Mouse (Mus musculus) liver, adult 2 months (tissue): ENCODE data around the gene Tmem179. TPM values are rescaled to one million over a fixed set of nuclear protein-coding genes. Genes with fewer than 3 reads are reported as not detected.

Source experiments
- DNase-seq: peaks from one replicate; pipeline ENCODE4 v3.0.0-alpha.2; 2011; ENCODE audit warnings: low read depth, low spot score; ENCODE audit errors: extremely low read depth
- H3K27ac ChIP-seq: fragments of 200-500 bp; replicated peaks from 2 replicates; pipeline ENCODE4 v1.5.1; 2012; ENCODE audit warnings: low read depth, mild to moderate bottlenecking, control low read depth, inconsistent platforms, low read length; ENCODE audit not compliant: insufficient read depth
- H3K27me3 ChIP-seq: fragments of 200-500 bp; 2 replicates; pipeline ENCODE4 v1.6.1; 2012; ENCODE audit warnings: mild to moderate bottlenecking, moderate library complexity, low read length, inconsistent platforms; ENCODE audit not compliant: control insufficient read depth, insufficient read depth
- H3K36me3 ChIP-seq: fragments of 200-500 bp; 2 replicates; pipeline ENCODE4 v1.6.1; 2012; ENCODE audit warnings: low read length, inconsistent platforms; ENCODE audit not compliant: control insufficient read depth, insufficient read depth
- H3K4me1 ChIP-seq: fragments of 200-500 bp; 2 replicates; pipeline ENCODE4 v1.6.1; 2011; ENCODE audit warnings: low read length; ENCODE audit not compliant: control insufficient read depth, insufficient read depth
- H3K4me3 ChIP-seq: fragments of 200-500 bp; 2 replicates; pipeline ENCODE4 v1.5.1; 2011; ENCODE audit warnings: low read depth, mild to moderate bottlenecking, control low read depth, low read length, moderate library complexity; ENCODE audit not compliant: insufficient read depth
- H3K79me2 ChIP-seq: fragments of 200-500 bp; 2 replicates; pipeline ENCODE4 v1.6.1; 2012; ENCODE audit warnings: inconsistent platforms, mild to moderate bottlenecking, low read length, moderate library complexity; ENCODE audit not compliant: control insufficient read depth, insufficient read depth
- H3K9ac ChIP-seq: fragments of 200-500 bp; 2 replicates; pipeline ENCODE4 v1.6.1; 2012; ENCODE audit warnings: low read depth, mild to moderate bottlenecking, control low read depth, inconsistent platforms, low read length
- CTCF ChIP-seq: fragments of 200-500 bp; IDR thresholded peaks from 2 replicates; pipeline ENCODE4 v1.5.1; 2011; ENCODE audit warnings: low read depth, low read length, control low read depth
- POLR2A ChIP-seq: fragments of 200-500 bp; IDR thresholded peaks from 2 replicates; pipeline ENCODE4 v1.6.1; 2011; ENCODE audit warnings: low read length, control low read depth; ENCODE audit not compliant: insufficient read depth; ENCODE audit errors: extremely low read depth
- WGBS: fragments of 180-500 bp; shearing (Covaris S2); methylation state at CpG from one replicate; pipeline ENCODE4 v1.1.7; 2018; 5-methylcytosine and 5-hydroxymethylcytosine counted together
- polyA plus RNA-seq: library from polyadenylated mRNA; depleted of rRNA; stranded (reverse); fragments of >200 nt; gene quantifications from 2 replicates; pipeline ENCODE4 v1.2.3, GENCODE M21; 2012
- total RNA-seq: library from RNA; depleted of rRNA; stranded (reverse); fragments of >200 nt; gene quantifications from 2 replicates; pipeline ENCODE4 v1.2.3, GENCODE M21; 2014

Tmem179 gene
- total and polyA plus RNA-seq, 2 experiments: not detected

- no peak for DNase-seq
- Histone ChIP-seq H3K4me1 (no peaks in the 10 kb centered on the region), H3K36me3 (no peaks in the 10 kb centered on the region), H3K27me3 (peaks cover 7% of the 10 kb centered on the region; the same call in 1 of the 2 replicates), H3K27ac (no peak overlapping the region), H3K9ac (no peak overlapping the region), H3K4me3 (no peak overlapping the region), H3K79me2 (no peaks in the 10 kb centered on the region)
- 63% methylated on average over 6 of the region's 6 CpGs for WGBS
- TF ChIP-seq POLR2A (no peak), CTCF (no peak)
These were observed 10.3 kb downstream of the Tmem179 start for GRCm38 (mm10) chr12:112506267-112506666.

- Histone ChIP-seq H3K36me3 (no peaks in the 10 kb centered on the region), H3K79me2 (no peaks in the 10 kb centered on the region), H3K9ac (no peak overlapping the region), H3K4me1 (no peaks in the 10 kb centered on the region), H3K4me3 (no peak overlapping the region), H3K27me3 (no peaks in the 10 kb centered on the region), H3K27ac (no peak overlapping the region)
- DNase-seq: no peak
- no peak for TF ChIP-seq POLR2A
- no peak for TF ChIP-seq CTCF
- 19% methylated on average over 19 of the region's 19 CpGs for WGBS
These were observed 13.4 kb downstream of the Tmem179 start for GRCm38 (mm10) chr12:112503003-112503771.

DNA sequence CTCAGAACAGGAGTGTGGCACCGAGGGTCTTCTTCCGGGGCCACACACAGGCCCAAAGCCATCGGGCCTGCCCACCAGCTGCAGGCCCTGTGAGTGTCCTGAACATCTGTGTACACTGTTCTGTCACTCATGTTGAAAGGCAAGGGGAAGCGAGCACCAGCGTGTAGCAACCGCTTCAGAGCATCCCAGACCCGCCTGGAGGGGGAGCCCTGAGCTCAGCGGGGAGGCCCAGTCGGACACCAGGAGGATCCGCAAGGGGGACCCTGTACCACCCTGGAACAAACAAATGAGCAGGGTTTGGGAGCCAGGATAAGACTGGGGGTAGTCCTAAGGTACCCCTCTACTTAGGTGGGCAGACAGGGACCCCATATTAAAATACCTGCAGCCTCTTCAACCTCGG is 17.9 kb downstream of the Tmem179 start:
- Histone ChIP-seq H3K4me1 (no peaks in the 10 kb centered on the region), H3K79me2 (no peaks in the 10 kb centered on the region), H3K4me3 (no peak overlapping the region), H3K9ac (no peak overlapping the region), H3K27me3 (no peaks in the 10 kb centered on the region), H3K27ac (no peak overlapping the region), H3K36me3 (no peaks in the 10 kb centered on the region)
- WGBS: 27% methylated on average over 11 of the region's 11 CpGs
- no peak for DNase-seq
- TF ChIP-seq CTCF: peak; percentile 68
- no peak for TF ChIP-seq POLR2A

GRCm38 (mm10) chr12:112497731-112498130 is 18.8 kb downstream of the Tmem179 start:
- no peaks in the 10 kb centered on the region for H3K36me3 ChIP-seq
- DNase-seq: no peak
- no peak overlapping the region for H3K4me3 ChIP-seq
- TF ChIP-seq CTCF (peak; percentile 34; the same call in 1 of the 2 replicates), POLR2A (no peak)
- no peaks in the 10 kb centered on the region for H3K4me1 ChIP-seq
- no peaks in the 10 kb centered on the region for H3K79me2 ChIP-seq
- H3K27ac ChIP-seq: no peak overlapping the region
- 71% methylated on average over 8 of the region's 8 CpGs for WGBS
- no peaks in the 10 kb centered on the region for H3K27me3 ChIP-seq
- H3K9ac ChIP-seq: no peak overlapping the region

DNA sequence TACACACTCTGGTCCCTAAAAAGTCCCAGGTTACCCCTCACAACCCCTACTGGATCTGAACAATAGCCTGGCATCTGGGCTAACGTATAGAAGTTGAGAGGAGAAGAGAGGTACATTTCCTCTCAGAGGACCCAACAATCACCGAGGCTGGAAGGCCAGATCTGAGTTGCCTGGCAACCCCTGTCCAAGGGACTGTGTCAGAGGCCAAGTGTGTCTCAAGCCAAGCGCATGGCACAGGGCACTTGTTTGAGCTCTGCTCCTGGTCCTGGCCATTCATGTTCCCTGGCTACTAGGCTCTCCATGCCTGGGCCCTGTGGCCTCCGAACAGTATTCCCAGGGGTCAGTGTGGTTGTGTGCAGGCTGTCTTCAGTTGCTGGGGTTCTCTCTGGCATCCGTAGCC is 20.4 kb downstream of the Tmem179 start:
- H3K79me2 ChIP-seq: no peaks in the 10 kb centered on the region
- H3K27me3 ChIP-seq: no peaks in the 10 kb centered on the region
- no peak overlapping the region for H3K9ac ChIP-seq
- H3K36me3 ChIP-seq: no peaks in the 10 kb centered on the region
- no peak overlapping the region for H3K27ac ChIP-seq
- TF ChIP-seq POLR2A (no peak), CTCF (no peak)
- DNase-seq: peak; percentile 23
- WGBS: 76% methylated on average over 5 of the region's 5 CpGs
- H3K4me1 ChIP-seq: no peaks in the 10 kb centered on the region
- no peak overlapping the region for H3K4me3 ChIP-seq

GRCm38 (mm10) chr12:112490444-112490939 is 26.1 kb downstream of the Tmem179 start:
- no peak for TF ChIP-seq POLR2A
- TF ChIP-seq CTCF: no peak
- peak; percentile 2 for DNase-seq

More at GRCm38 (mm10) chr12:112490444-112490939, 26.1 kb downstream of the Tmem179 start:
- 75% methylated on average over 3 of the region's 3 CpGs for WGBS
- Histone ChIP-seq H3K79me2 (no peaks in the 10 kb centered on the region), H3K27me3 (no peaks in the 10 kb centered on the region), H3K9ac (no peak overlapping the region), H3K4me1 (peaks cover 8% of the 10 kb centered on the region), H3K36me3 (no peaks in the 10 kb centered on the region), H3K27ac (no peak overlapping the region), H3K4me3 (no peak overlapping the region)
